Mouse (Mus musculus) testis, postnatal 10 days (tissue): ENCODE data around the gene Atl1.

Source experiments
- DNase-seq: peaks from one replicate; pipeline ENCODE4 v3.0.0; 2021; ENCODE audit warnings: low spot score

Atl1 gene

GRCm38 (mm10) chr12:69892371-69893251 is at the start of gene Atl1, which contains the start of gene Map4k5:
Gene Atl1 (plus strand): TSS chr12:69892614.
Gene Map4k5 (minus strand): TSS chr12:69893200.
- DNase-seq = peak; percentile 91

- no peak for DNase-seq
Observed at GRCm38 (mm10) chr12:69843531-69844445, 48.6 kb upstream of the Atl1 start.

- no peak for DNase-seq
Observed at GRCm38 (mm10) chr12:69845722-69846121, 46.7 kb upstream of the Atl1 start.

- no peak for DNase-seq
Observed at GRCm38 (mm10) chr12:69846499-69846898, 45.9 kb upstream of the Atl1 start.

GRCm38 (mm10) chr12:69848083-69848878 is 44.1 kb upstream of the Atl1 start:
- DNase-seq = no peak

- no peak for DNase-seq
Observed at GRCm38 (mm10) chr12:69852288-69852687, 40.1 kb upstream of the Atl1 start.

- no peak for DNase-seq
Observed at GRCm38 (mm10) chr12:69853387-69853786, 39.0 kb upstream of the Atl1 start.

- no peak for DNase-seq
Observed at GRCm38 (mm10) chr12:69853942-69854341, 38.5 kb upstream of the Atl1 start.

GRCm38 (mm10) chr12:69855641-69856300 is 36.6 kb upstream of the Atl1 start:
- DNase-seq = no peak

GRCm38 (mm10) chr12:69856398-69856797 is 36.0 kb upstream of the Atl1 start:
- DNase-seq = no peak

GRCm38 (mm10) chr12:69857597-69857996 is 34.8 kb upstream of the Atl1 start:
- no peak for DNase-seq

- DNase-seq = no peak
Observed at GRCm38 (mm10) chr12:69858847-69859246, 33.6 kb upstream of the Atl1 start.

- no peak for DNase-seq
Observed at GRCm38 (mm10) chr12:69863505-69863904, 28.9 kb upstream of the Atl1 start.

GRCm38 (mm10) chr12:69864164-69864692 is 28.2 kb upstream of the Atl1 start:
- no peak for DNase-seq

- no peak for DNase-seq
Observed at GRCm38 (mm10) chr12:69867338-69867737, 25.1 kb upstream of the Atl1 start.

- no peak for DNase-seq
Observed at GRCm38 (mm10) chr12:69871632-69872031, 20.8 kb upstream of the Atl1 start.

GRCm38 (mm10) chr12:69877842-69878363 is 14.5 kb upstream of the Atl1 start:
- no peak for DNase-seq

GRCm38 (mm10) chr12:69879172-69879665 is 13.2 kb upstream of the Atl1 start:
- DNase-seq = no peak

- DNase-seq = no peak
Observed at GRCm38 (mm10) chr12:69879739-69880138, 12.7 kb upstream of the Atl1 start.

GRCm38 (mm10) chr12:69881198-69881905 is 11.1 kb upstream of the Atl1 start:
- DNase-seq = no peak
